Mouse (Mus musculus) embryonic facial prominence, embryonic 12.5 days (tissue): Measurements from ENCODE around the gene Ptrh2. TPM values are rescaled to one million over a fixed set of nuclear protein-coding genes. Genes with fewer than 3 reads are reported as not detected.
"Not testable (repeated sequence)": the region's sequence is repeated elsewhere in the genome, so short reads cannot be mapped to it uniquely, and the experiment has no call there.

Experiments
- ATAC-seq: fragments of 200-750 bp; cut with Nextera tagmentation; 2 replicates; pipeline ENCODE4 v1.8.0; 2017; ENCODE audit not compliant: insufficient number of reproducible peaks, insufficient read depth, low FRiP score, low TSS enrichment
- H3K27ac ChIP-seq: fragments of 300-500 bp; sonication (generic); 2 replicates; pipeline ENCODE4 v1.5.1; 2016; ENCODE audit warnings: mild to moderate bottlenecking
- H3K27me3 ChIP-seq: fragments of 300-500 bp; sonication (generic); 2 replicates; pipeline ENCODE4 v1.6.1; 2016; ENCODE audit warnings: mild to moderate bottlenecking, moderate library complexity
- H3K36me3 ChIP-seq: fragments of 300-500 bp; sonication (generic); 2 replicates; pipeline ENCODE4 v1.6.1; 2016; ENCODE audit warnings: mild to moderate bottlenecking
- H3K4me1 ChIP-seq: fragments of 300-500 bp; sonication (generic); 2 replicates; pipeline ENCODE4 v1.6.1; 2016
- H3K4me2 ChIP-seq: fragments of 300-500 bp; sonication (generic); replicated peaks from 2 replicates; pipeline ENCODE4 v1.6.1; 2016; ENCODE audit warnings: mild to moderate bottlenecking, moderate library complexity
- H3K4me3 ChIP-seq: fragments of 300-500 bp; sonication (generic); 2 replicates; pipeline ENCODE4 v1.5.1; 2016; ENCODE audit warnings: mild to moderate bottlenecking
- H3K9ac ChIP-seq: fragments of 300-500 bp; sonication (generic); 2 replicates; pipeline ENCODE4 v1.6.1; 2016; ENCODE audit warnings: mild to moderate bottlenecking, moderate library complexity
- H3K9me3 ChIP-seq: fragments of 300-500 bp; sonication (generic); 2 replicates; pipeline ENCODE4 v1.6.1; 2016; ENCODE audit warnings: mild to moderate bottlenecking, moderate library complexity
- WGBS: fragments of 180-500 bp; shearing (Covaris S2); methylation state at CpG from one replicate; pipeline ENCODE4 v1.1.7; 2016; 5-methylcytosine and 5-hydroxymethylcytosine counted together
- polyA plus RNA-seq: library from polyadenylated mRNA; unstranded; fragments of >200 nt; fragmentation: Nextera tagmentation; extraction: Ambion mirVana; gene quantifications from 2 replicates; pipeline ENCODE4 v1.2.1, GENCODE M21; 2016

The Ptrh2 gene
- polyA plus RNA-seq, 1 experiment from 2014 or later: 41.4 TPM

DNA sequence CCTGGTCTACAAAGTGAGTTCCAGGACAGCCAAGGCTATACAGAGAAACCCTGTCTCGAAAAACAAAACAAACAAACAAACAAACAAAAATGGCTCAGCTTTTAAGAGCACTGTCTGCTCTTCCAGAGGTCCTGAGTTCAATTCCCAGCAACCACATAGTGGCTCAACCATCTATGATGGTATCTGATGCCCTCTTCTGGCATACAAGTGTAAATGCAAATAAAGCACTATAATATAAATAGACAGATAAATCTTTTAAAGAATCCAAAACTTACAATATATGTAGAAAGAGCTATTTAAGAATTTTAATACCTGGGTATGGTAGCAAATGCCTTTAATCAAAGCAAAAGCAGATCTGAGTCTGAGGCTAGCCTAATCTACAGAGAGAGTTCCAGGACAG, 54.5 kb downstream of the Ptrh2 start:
- not testable (repeated sequence) for ATAC-seq, H3K4me1 ChIP-seq, H3K9me3 ChIP-seq, H3K4me3 ChIP-seq, H3K4me2 ChIP-seq, H3K9ac ChIP-seq, H3K36me3 ChIP-seq, H3K27ac ChIP-seq, H3K27me3 ChIP-seq
- WGBS: 80% methylated on average over 1 of the region's 1 CpGs

- H3K36me3 ChIP-seq: peaks cover 4% of the 10 kb centered on the region; the same call in 1 of the 2 replicates
- no peak overlapping the region for H3K4me2 ChIP-seq
- no peak overlapping the region for H3K4me3 ChIP-seq
- H3K27ac ChIP-seq: no peak overlapping the region
- WGBS: 94% methylated on average over 1 of the region's 1 CpGs
- no peaks in the 10 kb centered on the region for H3K27me3 ChIP-seq
- no peaks in the 10 kb centered on the region for H3K9me3 ChIP-seq
- no peaks in the 10 kb centered on the region for H3K4me1 ChIP-seq
- ATAC-seq: no peak
- H3K9ac ChIP-seq: no peak overlapping the region
Measured at GRCm38 (mm10) chr11:86738956-86739355, 55.2 kb downstream of the Ptrh2 start.

DNA sequence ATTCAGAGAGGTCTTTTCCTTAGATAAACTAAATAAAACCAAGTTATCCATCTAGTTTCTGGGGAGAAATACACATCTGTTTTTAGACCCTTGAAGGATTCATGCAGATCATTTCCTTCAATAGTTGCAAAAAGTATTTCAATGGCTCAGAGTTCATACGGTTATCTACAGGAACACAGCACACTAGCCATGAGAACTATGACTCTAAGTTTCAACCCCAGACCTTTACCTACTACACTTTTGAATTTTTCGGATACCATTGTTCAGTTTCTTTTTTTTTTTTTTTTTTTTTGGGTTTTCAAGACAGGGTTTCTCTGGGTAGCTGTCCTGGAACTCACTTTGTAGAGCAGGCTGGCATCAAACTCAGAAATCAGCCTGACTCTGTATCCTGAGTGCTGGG, 55.7 kb downstream of the Ptrh2 start:
- H3K27me3 ChIP-seq: no peaks in the 10 kb centered on the region
- no peak for ATAC-seq
- no peak overlapping the region for H3K27ac ChIP-seq
- no peak overlapping the region for H3K4me3 ChIP-seq
- H3K4me1 ChIP-seq: no peaks in the 10 kb centered on the region
- WGBS: 91% methylated on average over 2 of the region's 2 CpGs
- H3K4me2 ChIP-seq: no peak overlapping the region
- peaks cover 4% of the 10 kb centered on the region; the same call in 1 of the 2 replicates for H3K36me3 ChIP-seq
- H3K9me3 ChIP-seq: no peaks in the 10 kb centered on the region
- H3K9ac ChIP-seq: no peak overlapping the region

- Histone ChIP-seq H3K9ac (no peak overlapping the region), H3K4me2 (no peak overlapping the region), H3K4me1 (no peaks in the 10 kb centered on the region), H3K4me3 (no peak overlapping the region), H3K36me3 (no peaks in the 10 kb centered on the region), H3K27ac (no peak overlapping the region), H3K9me3 (no peaks in the 10 kb centered on the region), H3K27me3 (no peaks in the 10 kb centered on the region)
- WGBS: 98% methylated on average over 5 of the region's 5 CpGs
- ATAC-seq: no peak
Measured at GRCm38 (mm10) chr11:86741505-86741904, 57.7 kb downstream of the Ptrh2 start.

Other genes with a start within 250 kb of the Ptrh2 start
- 31.1 and 32.8 TPM in 2 replicates for gene Rnft1, start 199.3 kb upstream of the Ptrh2 start, polyA plus RNA-seq
- gene Rps6kb1, start 139.2 kb upstream of the Ptrh2 start, polyA plus RNA-seq: 72.7 and 74.9 TPM in 2 replicates
- 11.2 and 14.0 TPM in 2 replicates for gene Tubd1, start 139.0 kb upstream of the Ptrh2 start, polyA plus RNA-seq
- 84.7 and 88.3 TPM in 2 replicates for gene Vmp1, start 149 bp upstream of the Ptrh2 start, polyA plus RNA-seq
- gene Cltc, start 73.6 kb downstream of the Ptrh2 start, polyA plus RNA-seq: 127 and 135 TPM in 2 replicates
- gene Dhx40, start 123.8 kb downstream of the Ptrh2 start, polyA plus RNA-seq: 29.0 and 31.2 TPM in 2 replicates